Mouse (Mus musculus): ENCODE results near the gene Bcl11a. TPM values are rescaled to one million over a fixed set of nuclear protein-coding genes. Genes with fewer than 3 reads are reported as not detected.

The Bcl11a gene
- polyA plus RNA-seq, 1 experiment = 0.72 TPM

- Histone ChIP-seq H3K4me3 (ENCODE audit: insufficient read depth, low read depth, low read length) (no peak overlapping the region), H3K27ac (ENCODE audit: insufficient read depth, low read depth, low read length) (no peak overlapping the region), H3K4me1 (ENCODE audit: control insufficient read depth, insufficient read depth, low read length) (no peaks in the 10 kb centered on the region), H3K27me3 (replicated peaks; ENCODE audit: control insufficient read depth, insufficient read depth, low read length) (peaks cover 1% of the 10 kb centered on the region; the same call in 1 of the 2 replicates), H3K36me3 (ENCODE audit: control insufficient read depth, insufficient read depth, low read length) (no peaks in the 10 kb centered on the region)
- no peak for DNase-seq
- 58% methylated on average over 7 of the region's 7 CpGs for WGBS
- TF ChIP-seq POLR2A (IDR thresholded peaks at IDR 0.05; ENCODE audit: low read depth, low read length) (no peak), CTCF (conservative IDR thresholded peaks at IDR 0.05; ENCODE audit: insufficient read depth, insufficient read length, low read depth, low read length) (no peak)
Observed at GRCm38 (mm10) chr11:24095656-24096353, 17.9 kb downstream of the Bcl11a start.

GRCm38 (mm10) chr11:24096483-24096882 is 18.6 kb downstream of the Bcl11a start:
- Histone ChIP-seq H3K4me1 (ENCODE audit: control insufficient read depth, insufficient read depth, low read length) (no peaks in the 10 kb centered on the region), H3K4me3 (ENCODE audit: insufficient read depth, low read depth, low read length) (no peak overlapping the region), H3K27me3 (replicated peaks; ENCODE audit: control insufficient read depth, insufficient read depth, low read length) (no peaks in the 10 kb centered on the region; the same call in 1 of the 2 replicates), H3K27ac (ENCODE audit: insufficient read depth, low read depth, low read length) (no peak overlapping the region), H3K36me3 (ENCODE audit: control insufficient read depth, insufficient read depth, low read length) (no peaks in the 10 kb centered on the region)
- 46% methylated on average over 6 of the region's 6 CpGs for WGBS
- no peak for TF ChIP-seq POLR2A (IDR thresholded peaks at IDR 0.05; ENCODE audit: low read depth, low read length)
- no peak for TF ChIP-seq CTCF (conservative IDR thresholded peaks at IDR 0.05; ENCODE audit: insufficient read depth, insufficient read length, low read depth, low read length)
- no peak for DNase-seq

GRCm38 (mm10) chr11:24097026-24097425 is 19.2 kb downstream of the Bcl11a start:
- WGBS = 63% methylated on average over 6 of the region's 6 CpGs
- DNase-seq = no peak
- Histone ChIP-seq H3K27ac (ENCODE audit: insufficient read depth, low read depth, low read length) (no peak overlapping the region), H3K4me1 (ENCODE audit: control insufficient read depth, insufficient read depth, low read length) (no peaks in the 10 kb centered on the region), H3K36me3 (ENCODE audit: control insufficient read depth, insufficient read depth, low read length) (no peaks in the 10 kb centered on the region), H3K27me3 (replicated peaks; ENCODE audit: control insufficient read depth, insufficient read depth, low read length) (no peaks in the 10 kb centered on the region; the same call in 1 of the 2 replicates), H3K4me3 (ENCODE audit: insufficient read depth, low read depth, low read length) (no peak overlapping the region)
- TF ChIP-seq CTCF (conservative IDR thresholded peaks at IDR 0.05; ENCODE audit: insufficient read depth, insufficient read length, low read depth, low read length) (no peak), POLR2A (IDR thresholded peaks at IDR 0.05; ENCODE audit: low read depth, low read length) (no peak)

GRCm38 (mm10) chr11:24098069-24098468 is 20.2 kb downstream of the Bcl11a start:
- Histone ChIP-seq H3K27me3 (replicated peaks; ENCODE audit: control insufficient read depth, insufficient read depth, low read length) (no peaks in the 10 kb centered on the region; the same call in 1 of the 2 replicates), H3K27ac (ENCODE audit: insufficient read depth, low read depth, low read length) (no peak overlapping the region), H3K4me1 (ENCODE audit: control insufficient read depth, insufficient read depth, low read length) (no peaks in the 10 kb centered on the region), H3K36me3 (ENCODE audit: control insufficient read depth, insufficient read depth, low read length) (no peaks in the 10 kb centered on the region), H3K4me3 (ENCODE audit: insufficient read depth, low read depth, low read length) (no peak overlapping the region)
- no peak for TF ChIP-seq CTCF (conservative IDR thresholded peaks at IDR 0.05; ENCODE audit: insufficient read depth, insufficient read length, low read depth, low read length)
- no peak for TF ChIP-seq POLR2A (IDR thresholded peaks at IDR 0.05; ENCODE audit: low read depth, low read length)
- DNase-seq = no peak
- WGBS = 69% methylated on average over 5 of the region's 5 CpGs

- DNase-seq = no peak
- Histone ChIP-seq H3K4me1 (ENCODE audit: control insufficient read depth, insufficient read depth, low read length) (no peaks in the 10 kb centered on the region), H3K27me3 (replicated peaks; ENCODE audit: control insufficient read depth, insufficient read depth, low read length) (no peaks in the 10 kb centered on the region; the same call in 1 of the 2 replicates), H3K36me3 (ENCODE audit: control insufficient read depth, insufficient read depth, low read length) (no peaks in the 10 kb centered on the region), H3K4me3 (ENCODE audit: insufficient read depth, low read depth, low read length) (no peak overlapping the region), H3K27ac (ENCODE audit: insufficient read depth, low read depth, low read length) (no peak overlapping the region)
- WGBS = 51% methylated on average over 3 of the region's 3 CpGs
- TF ChIP-seq CTCF (conservative IDR thresholded peaks at IDR 0.05; ENCODE audit: insufficient read depth, insufficient read length, low read depth, low read length) = no peak
- TF ChIP-seq POLR2A (IDR thresholded peaks at IDR 0.05; ENCODE audit: low read depth, low read length) = no peak
Observed at GRCm38 (mm10) chr11:24098662-24099061, 20.8 kb downstream of the Bcl11a start.

- Histone ChIP-seq H3K4me1 (ENCODE audit: control insufficient read depth, insufficient read depth, low read length) (no peaks in the 10 kb centered on the region), H3K27ac (ENCODE audit: insufficient read depth, low read depth, low read length) (no peak overlapping the region), H3K4me3 (ENCODE audit: insufficient read depth, low read depth, low read length) (no peak overlapping the region), H3K27me3 (replicated peaks; ENCODE audit: control insufficient read depth, insufficient read depth, low read length) (no peaks in the 10 kb centered on the region; the same call in 1 of the 2 replicates), H3K36me3 (ENCODE audit: control insufficient read depth, insufficient read depth, low read length) (no peaks in the 10 kb centered on the region)
- WGBS = 72% methylated on average over 10 of the region's 10 CpGs
- DNase-seq = no peak
- no peak for TF ChIP-seq CTCF (conservative IDR thresholded peaks at IDR 0.05; ENCODE audit: insufficient read depth, insufficient read length, low read depth, low read length)
- no peak for TF ChIP-seq POLR2A (IDR thresholded peaks at IDR 0.05; ENCODE audit: low read depth, low read length)
Observed at GRCm38 (mm10) chr11:24099215-24099614, 21.4 kb downstream of the Bcl11a start.

- Histone ChIP-seq H3K36me3 (ENCODE audit: control insufficient read depth, insufficient read depth, low read length) (no peaks in the 10 kb centered on the region), H3K4me1 (ENCODE audit: control insufficient read depth, insufficient read depth, low read length) (no peaks in the 10 kb centered on the region), H3K27me3 (replicated peaks; ENCODE audit: control insufficient read depth, insufficient read depth, low read length) (no peaks in the 10 kb centered on the region; the same call in 1 of the 2 replicates), H3K27ac (ENCODE audit: insufficient read depth, low read depth, low read length) (no peak overlapping the region), H3K4me3 (ENCODE audit: insufficient read depth, low read depth, low read length) (no peak overlapping the region)
- 18% methylated on average over 6 of the region's 7 CpGs for WGBS
- peak; percentile 22 for DNase-seq
- no peak for TF ChIP-seq POLR2A (IDR thresholded peaks at IDR 0.05; ENCODE audit: low read depth, low read length)
- no peak for TF ChIP-seq CTCF (conservative IDR thresholded peaks at IDR 0.05; ENCODE audit: insufficient read depth, insufficient read length, low read depth, low read length)
Observed at GRCm38 (mm10) chr11:24099886-24100293, 22.0 kb downstream of the Bcl11a start.

All from kidney, adult 2 months (tissue).